Mouse (Mus musculus) Muller cell, postnatal 12 days (primary cell): ENCODE measurements around the gene Uvrag.

Experiments
- DNase-seq: peaks from one replicate; pipeline ENCODE4 v3.0.0-alpha.2; 2015; ENCODE audit errors: inconsistent ontology term

The Uvrag gene

GRCm38 (mm10) chr7:99021277-99021676, 119.7 kb downstream of the Uvrag start:
- DNase-seq = no peak

GRCm38 (mm10) chr7:99020353-99020752, 120.6 kb downstream of the Uvrag start:
- no peak for DNase-seq

GRCm38 (mm10) chr7:99017224-99017844, 123.6 kb downstream of the Uvrag start:
- DNase-seq = no peak

GRCm38 (mm10) chr7:99015914-99016313, 125.0 kb downstream of the Uvrag start:
- no peak for DNase-seq

DNA sequence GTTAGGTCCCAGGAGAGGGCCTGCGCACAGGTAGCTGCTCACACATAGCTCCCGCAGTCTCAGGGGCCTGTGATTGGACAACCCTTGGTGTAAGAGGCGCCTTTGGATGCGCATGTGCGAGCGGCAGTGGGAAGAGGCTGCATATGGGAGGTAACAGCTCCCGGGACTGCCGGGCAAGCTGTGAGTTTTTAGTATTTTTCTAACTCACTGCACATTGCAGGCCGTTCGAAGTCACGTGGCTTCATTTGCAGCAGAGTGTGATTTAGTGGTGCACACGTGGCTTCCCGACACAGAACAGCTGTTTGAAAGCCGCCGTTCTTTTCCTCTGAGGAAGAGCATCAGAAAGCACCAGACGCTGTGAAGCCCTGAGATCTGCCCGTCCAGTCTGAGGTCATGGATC, 125.5 kb downstream of the Uvrag start:
- no peak for DNase-seq

GRCm38 (mm10) chr7:99014620-99015019, 126.3 kb downstream of the Uvrag start:
- no peak for DNase-seq

- DNase-seq = no peak
These were observed 133.2 kb downstream of the Uvrag start for GRCm38 (mm10) chr7:99007506-99008354.

DNA sequence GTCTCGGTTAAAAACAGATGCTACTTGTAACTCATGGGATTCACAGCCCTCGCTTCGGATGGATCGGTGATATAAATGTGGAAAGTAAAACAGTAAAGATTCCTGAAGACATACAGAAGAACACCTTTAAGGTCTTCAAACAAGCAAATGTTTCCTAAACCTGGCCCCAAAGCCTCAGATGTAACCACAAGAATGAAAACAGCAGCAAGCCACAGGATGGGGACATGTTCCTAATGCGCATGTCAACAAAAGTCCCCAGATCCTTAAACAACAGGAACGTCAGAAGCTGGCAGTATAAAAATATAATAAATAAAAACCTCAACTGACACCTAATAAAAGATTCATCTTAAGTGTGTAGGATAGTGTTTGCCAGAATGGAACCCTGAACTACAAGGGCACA, 137.7 kb downstream of the Uvrag start:
- no peak for DNase-seq

GRCm38 (mm10) chr7:98998722-98999121, 142.2 kb downstream of the Uvrag start:
- DNase-seq = no peak

DNA sequence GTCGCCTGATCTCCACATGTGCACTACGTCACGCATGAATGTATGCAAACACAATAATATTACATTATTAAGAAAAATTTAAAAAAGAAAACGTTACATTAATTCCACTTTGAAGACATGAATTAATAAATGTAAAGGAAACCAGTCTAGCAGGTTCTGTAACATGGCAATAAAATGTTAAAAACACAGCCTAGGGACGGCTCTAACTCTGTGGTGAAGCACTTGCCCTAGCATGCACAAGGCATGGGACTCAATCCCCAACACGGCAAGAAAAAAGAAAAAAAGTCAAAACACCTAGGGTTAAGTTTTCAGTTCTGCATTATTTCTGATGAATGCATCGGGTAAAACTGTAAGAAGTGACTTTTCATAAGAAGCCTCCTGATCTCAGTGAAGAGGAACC, 143.2 kb downstream of the Uvrag start:
- DNase-seq = no peak

- DNase-seq = no peak
These were observed 144.2 kb downstream of the Uvrag start for GRCm38 (mm10) chr7:98996791-98997190.

GRCm38 (mm10) chr7:98995126-98995727, 145.7 kb downstream of the Uvrag start:
- no peak for DNase-seq

- no peak for DNase-seq
These were observed 146.8 kb downstream of the Uvrag start for GRCm38 (mm10) chr7:98994137-98994536.

GRCm38 (mm10) chr7:98993395-98993794, 147.5 kb downstream of the Uvrag start:
- no peak for DNase-seq

DNA sequence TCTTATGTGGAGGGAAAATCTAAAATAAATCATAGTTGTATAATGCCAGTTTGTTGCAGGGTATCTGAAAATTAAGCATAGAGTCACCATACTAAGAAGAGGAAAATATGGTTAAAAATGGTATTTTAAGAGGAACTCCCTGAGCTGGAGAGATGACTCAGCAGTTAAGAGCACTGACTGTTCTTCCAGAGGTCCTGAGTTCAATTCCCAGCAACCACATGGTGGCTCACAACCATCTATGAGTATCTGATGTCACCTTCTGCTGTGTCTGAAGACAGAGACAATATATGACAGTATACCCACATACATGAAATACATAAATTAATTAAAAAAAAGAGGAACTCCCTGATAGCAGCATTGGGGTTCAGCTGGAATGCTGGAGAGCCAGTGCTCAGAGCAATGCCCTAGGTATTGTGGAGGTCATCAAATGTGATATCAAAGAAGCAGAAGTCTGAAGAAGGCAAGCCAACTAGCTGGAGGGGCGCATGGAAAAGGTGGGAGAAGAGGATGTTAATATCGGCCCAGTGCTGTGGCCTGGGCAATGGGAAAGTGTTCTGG, 149.7 kb downstream of the Uvrag start:
- no peak for DNase-seq

DNA sequence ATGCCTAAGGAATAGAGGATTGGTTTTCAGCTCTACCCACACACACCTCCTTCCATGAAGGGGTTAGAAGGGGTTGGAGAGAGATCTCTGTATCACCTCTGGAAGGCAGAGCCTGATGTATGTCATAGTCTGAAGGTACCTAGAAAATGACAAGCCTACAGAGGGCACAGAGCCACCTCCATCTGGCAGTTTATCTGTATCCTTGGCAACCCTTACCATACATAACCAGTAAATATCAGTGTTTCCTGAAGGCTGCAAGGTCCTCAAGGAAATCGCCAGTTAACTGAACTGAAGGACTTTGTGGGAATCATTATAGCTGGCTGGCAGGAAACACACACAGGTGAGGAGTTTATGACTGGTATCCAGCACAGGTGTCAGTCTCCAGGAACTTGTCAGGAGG, 150.4 kb downstream of the Uvrag start:
- no peak for DNase-seq

DNA sequence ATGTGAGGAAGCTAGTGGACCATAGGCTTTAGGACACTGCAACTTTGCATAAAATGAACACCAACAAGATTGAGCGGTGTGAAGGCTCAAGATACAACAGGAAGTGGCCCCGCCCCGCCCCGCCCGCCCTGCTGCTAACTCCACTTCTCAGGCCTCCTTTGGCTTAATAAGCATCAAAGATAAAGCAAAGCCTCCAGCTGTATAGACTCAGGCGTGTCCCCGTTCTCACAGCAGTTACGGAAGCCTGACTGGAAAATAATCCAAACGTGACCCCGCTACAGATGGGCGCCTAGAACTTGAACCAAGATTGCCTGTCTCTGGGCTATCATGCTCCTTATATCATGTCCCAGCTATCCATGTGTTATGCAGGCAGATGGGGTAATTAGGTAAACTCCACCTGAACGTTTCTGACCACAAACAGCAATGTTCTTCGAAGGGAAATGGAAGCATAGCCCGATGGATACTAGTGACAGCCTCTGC, 153.9 kb downstream of the Uvrag start:
- no peak for DNase-seq

- no peak for DNase-seq
These were observed 155.0 kb downstream of the Uvrag start for GRCm38 (mm10) chr7:98985935-98986334.

DNA sequence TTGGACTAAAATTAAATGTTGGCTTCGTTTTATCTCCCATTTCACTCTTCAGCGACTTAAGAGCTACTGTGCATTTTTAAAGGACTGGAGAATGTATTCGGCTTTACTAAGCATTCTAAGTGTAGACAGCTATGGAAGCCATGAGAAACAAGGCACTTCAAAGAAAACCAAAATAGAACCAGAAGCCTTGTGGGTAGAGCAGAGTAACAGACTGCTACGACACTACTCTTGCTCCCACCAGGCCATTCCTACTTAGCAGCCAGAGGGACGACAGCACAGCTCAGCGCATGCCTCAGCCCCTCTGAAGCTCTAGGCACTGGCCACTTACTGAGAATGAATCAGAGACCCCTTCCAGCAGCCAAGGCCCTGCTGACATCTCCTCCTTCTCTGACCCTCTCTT, 155.5 kb downstream of the Uvrag start:
- DNase-seq = no peak

- DNase-seq = peak; percentile 41
These were observed 156.6 kb downstream of the Uvrag start for GRCm38 (mm10) chr7:98984319-98984718.

DNA sequence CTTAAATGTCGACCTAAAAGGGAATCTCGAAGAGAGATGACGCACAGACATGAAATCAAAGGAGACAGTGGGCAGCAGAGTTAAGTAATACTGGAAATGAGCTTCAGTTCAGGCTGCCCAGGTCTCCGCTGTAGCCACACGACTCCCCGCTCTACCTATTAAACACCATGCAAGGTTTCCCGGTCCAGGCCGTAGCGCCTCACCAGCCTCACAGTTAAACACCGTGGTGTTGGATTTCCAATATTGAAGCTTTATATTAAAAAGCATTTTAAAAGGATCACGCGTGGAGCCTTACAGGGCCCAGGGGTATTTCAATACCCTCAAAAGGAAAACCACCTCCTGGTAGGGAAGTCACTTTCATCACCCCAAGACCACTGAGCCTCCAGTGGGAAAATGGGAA, 157.9 kb downstream of the Uvrag start:
- DNase-seq = no peak

GRCm38 (mm10) chr7:98981423-98981822, 159.5 kb downstream of the Uvrag start:
- no peak for DNase-seq
